Mouse (Mus musculus): ENCODE measurements around the gene Mapkap1. TPM values are rescaled to one million over a fixed set of nuclear protein-coding genes. Genes with fewer than 3 reads are reported as not detected.

Mapkap1 gene
- polyA plus RNA-seq, 1 experiment from 2014 or later: 75.8 TPM

- Histone ChIP-seq H3K9me3 (no peaks in the 10 kb centered on the region), H3K27me3 (ENCODE audit: insufficient read depth, poor library complexity, severe bottlenecking) (no peaks in the 10 kb centered on the region), H3K4me1 (peaks cover 53% of the 10 kb centered on the region), H3K4me3 (no peak overlapping the region), H3K27ac (no peak overlapping the region; the same call in 1 of the 2 replicates), H3K36me3 (peaks cover 6% of the 10 kb centered on the region; the same call in 1 of the 2 replicates)
- DNase-seq (ENCODE audit: low spot score): no peak
- WGBS: 43% methylated on average over 3 of the region's 3 CpGs
Observed at GRCm38 (mm10) chr2:34605040-34605439, 198.5 kb downstream of the Mapkap1 start.

GRCm38 (mm10) chr2:34608917-34609316 is 202.3 kb downstream of the Mapkap1 start:
- H3K27me3 ChIP-seq (ENCODE audit: insufficient read depth, poor library complexity, severe bottlenecking): no peaks in the 10 kb centered on the region
- H3K36me3 ChIP-seq: peaks cover 6% of the 10 kb centered on the region; the same call in 1 of the 2 replicates
- H3K4me3 ChIP-seq: no peak overlapping the region
- peak; percentile 69 for DNase-seq (ENCODE audit: low spot score)
- no peaks in the 10 kb centered on the region for H3K9me3 ChIP-seq
- no peak overlapping the region for H3K27ac ChIP-seq
- peaks cover 16% of the 10 kb centered on the region for H3K4me1 ChIP-seq
- WGBS: 46% methylated on average over 3 of the region's 3 CpGs

- H3K27ac ChIP-seq: no peak overlapping the region
- H3K4me3 ChIP-seq: no peak overlapping the region
- H3K4me1 ChIP-seq: peaks cover 10% of the 10 kb centered on the region; the same call in 1 of the 2 replicates
- 84% methylated on average over 4 of the region's 4 CpGs for WGBS
- H3K36me3 ChIP-seq: peaks cover 9% of the 10 kb centered on the region; the same call in 1 of the 2 replicates
- H3K9me3 ChIP-seq: no peaks in the 10 kb centered on the region
- H3K27me3 ChIP-seq (ENCODE audit: insufficient read depth, poor library complexity, severe bottlenecking): no peaks in the 10 kb centered on the region
- no peak for DNase-seq (ENCODE audit: low spot score)
Observed at GRCm38 (mm10) chr2:34609516-34609915, 202.9 kb downstream of the Mapkap1 start.

GRCm38 (mm10) chr2:34620778-34621415 is 214.3 kb downstream of the Mapkap1 start:
- peak overlapping the region; percentile 37; the same call in 1 of the 2 replicates for H3K27ac ChIP-seq
- H3K36me3 ChIP-seq: peaks cover 25% of the 10 kb centered on the region
- no peak overlapping the region for H3K4me3 ChIP-seq
- no peaks in the 10 kb centered on the region for H3K9me3 ChIP-seq
- 47% methylated on average over 10 of the region's 10 CpGs for WGBS
- H3K4me1 ChIP-seq: peaks cover 43% of the 10 kb centered on the region
- H3K27me3 ChIP-seq (ENCODE audit: insufficient read depth, poor library complexity, severe bottlenecking): no peaks in the 10 kb centered on the region
- no peak for DNase-seq (ENCODE audit: low spot score)

- 83% methylated on average over 8 of the region's 8 CpGs for WGBS
- no peaks in the 10 kb centered on the region for H3K9me3 ChIP-seq
Observed at GRCm38 (mm10) chr2:34621485-34621884, 214.9 kb downstream of the Mapkap1 start.

GRCm38 (mm10) chr2:34622518-34622917 is 215.9 kb downstream of the Mapkap1 start:
- Histone ChIP-seq H3K4me1 (peaks cover 46% of the 10 kb centered on the region), H3K4me3 (no peak overlapping the region), H3K27me3 (ENCODE audit: insufficient read depth, poor library complexity, severe bottlenecking) (no peaks in the 10 kb centered on the region), H3K27ac (no peak overlapping the region), H3K9me3 (no peaks in the 10 kb centered on the region), H3K36me3 (peaks cover 25% of the 10 kb centered on the region)
- WGBS: 89% methylated on average over 11 of the region's 11 CpGs
- no peak for DNase-seq (ENCODE audit: low spot score)

More at GRCm38 (mm10) chr2:34621485-34621884, 214.9 kb downstream of the Mapkap1 start:
- H3K36me3 ChIP-seq: peaks cover 25% of the 10 kb centered on the region
- no peak for DNase-seq (ENCODE audit: low spot score)
- H3K27ac ChIP-seq: no peak overlapping the region
- H3K4me3 ChIP-seq: no peak overlapping the region
- H3K27me3 ChIP-seq (ENCODE audit: insufficient read depth, poor library complexity, severe bottlenecking): no peaks in the 10 kb centered on the region
- H3K4me1 ChIP-seq: peaks cover 43% of the 10 kb centered on the region

- H3K9me3 ChIP-seq: no peaks in the 10 kb centered on the region
- no peak for DNase-seq (ENCODE audit: low spot score)
Observed at GRCm38 (mm10) chr2:34623181-34623580, 216.6 kb downstream of the Mapkap1 start.

GRCm38 (mm10) chr2:34624076-34624475 is 217.5 kb downstream of the Mapkap1 start:
- 89% methylated on average over 12 of the region's 12 CpGs for WGBS
- peaks cover 25% of the 10 kb centered on the region for H3K36me3 ChIP-seq
- DNase-seq (ENCODE audit: low spot score): no peak
- H3K27me3 ChIP-seq (ENCODE audit: insufficient read depth, poor library complexity, severe bottlenecking): no peaks in the 10 kb centered on the region
- H3K4me1 ChIP-seq: peaks cover 52% of the 10 kb centered on the region
- H3K27ac ChIP-seq: 0 out of 2 replicates have a peak overlapping the region, but pooled peaks have one; percentile 10
- no peak overlapping the region for H3K4me3 ChIP-seq
- H3K9me3 ChIP-seq: no peaks in the 10 kb centered on the region

More at GRCm38 (mm10) chr2:34623181-34623580, 216.6 kb downstream of the Mapkap1 start:
- H3K36me3 ChIP-seq: peaks cover 25% of the 10 kb centered on the region
- no peaks in the 10 kb centered on the region for H3K27me3 ChIP-seq (ENCODE audit: insufficient read depth, poor library complexity, severe bottlenecking)
- H3K4me3 ChIP-seq: no peak overlapping the region
- 85% methylated on average over 8 of the region's 8 CpGs for WGBS
- no peak overlapping the region for H3K27ac ChIP-seq
- peaks cover 45% of the 10 kb centered on the region for H3K4me1 ChIP-seq

GRCm38 (mm10) chr2:34627328-34628226 is 221.0 kb downstream of the Mapkap1 start:
- H3K27me3 ChIP-seq (ENCODE audit: insufficient read depth, poor library complexity, severe bottlenecking): no peaks in the 10 kb centered on the region
- peaks cover 24% of the 10 kb centered on the region for H3K36me3 ChIP-seq
- H3K27ac ChIP-seq: 0 out of 2 replicates have a peak overlapping the region, but pooled peaks have one; percentile 18
- no peak overlapping the region for H3K4me3 ChIP-seq
- no peaks in the 10 kb centered on the region for H3K9me3 ChIP-seq
- H3K4me1 ChIP-seq: peaks cover 35% of the 10 kb centered on the region
- WGBS: 67% methylated on average over 17 of the region's 17 CpGs
- no peak for DNase-seq (ENCODE audit: low spot score)

GRCm38 (mm10) chr2:34628903-34629540 is 222.5 kb downstream of the Mapkap1 start:
- WGBS: 79% methylated on average over 4 of the region's 4 CpGs
- H3K4me3 ChIP-seq: no peak overlapping the region
- no peaks in the 10 kb centered on the region for H3K9me3 ChIP-seq
- no peaks in the 10 kb centered on the region for H3K27me3 ChIP-seq (ENCODE audit: insufficient read depth, poor library complexity, severe bottlenecking)
- H3K4me1 ChIP-seq: peaks cover 31% of the 10 kb centered on the region
- peak overlapping the region; percentile 53 for H3K27ac ChIP-seq
- peaks cover 15% of the 10 kb centered on the region for H3K36me3 ChIP-seq
- no peak for DNase-seq (ENCODE audit: low spot score)

GRCm38 (mm10) chr2:34629758-34630157 is 223.2 kb downstream of the Mapkap1 start:
- Histone ChIP-seq H3K27ac (peak overlapping the region; percentile 12; the same call in 1 of the 2 replicates), H3K36me3 (peaks cover 10% of the 10 kb centered on the region), H3K9me3 (no peaks in the 10 kb centered on the region), H3K27me3 (ENCODE audit: insufficient read depth, poor library complexity, severe bottlenecking) (no peaks in the 10 kb centered on the region), H3K4me3 (no peak overlapping the region), H3K4me1 (peaks cover 31% of the 10 kb centered on the region)
- WGBS: 58% methylated on average over 7 of the region's 7 CpGs
- no peak for DNase-seq (ENCODE audit: low spot score)

GRCm38 (mm10) chr2:34630445-34630844 is 223.9 kb downstream of the Mapkap1 start:
- no peak for DNase-seq (ENCODE audit: low spot score)
- WGBS: 82% methylated on average over 6 of the region's 6 CpGs
- Histone ChIP-seq H3K9me3 (no peaks in the 10 kb centered on the region), H3K27ac (no peak overlapping the region), H3K4me3 (no peak overlapping the region), H3K27me3 (ENCODE audit: insufficient read depth, poor library complexity, severe bottlenecking) (no peaks in the 10 kb centered on the region), H3K4me1 (peaks cover 33% of the 10 kb centered on the region), H3K36me3 (peaks cover 4% of the 10 kb centered on the region)
